Mouse (Mus musculus) megakaryocyte, embryonic 14.5 days (primary cell): ENCODE measurements around the gene Apex1.
"Not testable (repeated sequence)": the region's sequence is repeated elsewhere in the genome, so short reads cannot be mapped to it uniquely, and the experiment has no call there.

ENCODE experiments used
- FLI1 ChIP-seq: IDR thresholded peaks from 2 replicates; pipeline ENCODE4 v1.6.1; 2012; ENCODE audit warnings: low read length, inconsistent platforms, mixed read lengths
- GATA1 ChIP-seq: IDR thresholded peaks from 3 replicates; pipeline ENCODE4 v1.6.1; 2012; ENCODE audit warnings: mixed read lengths, low read length, inconsistent platforms, borderline replicate concordance

DNA sequence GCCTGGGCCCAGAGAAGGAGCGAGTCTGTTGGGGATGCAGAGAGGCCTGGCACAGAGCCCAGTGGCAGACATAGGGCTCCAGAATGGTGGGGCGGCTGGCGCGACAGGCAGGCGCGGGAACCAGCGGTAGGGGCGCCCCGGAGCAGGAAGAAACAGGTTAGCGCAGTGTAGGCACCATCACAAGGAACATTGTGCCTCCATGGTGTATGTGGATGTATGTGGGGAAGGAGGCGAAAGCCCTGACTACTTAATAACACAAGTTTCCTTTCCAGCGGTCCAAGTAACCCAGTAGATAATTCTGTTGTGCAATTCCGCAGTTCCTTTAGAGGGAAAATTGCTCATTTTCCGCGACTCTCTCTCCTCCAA, 19.9 kb downstream of the Apex1 start:
- TF ChIP-seq GATA1, FLI1: not testable (repeated sequence)
